Mouse (Mus musculus) midbrain, embryonic 13.5 days (tissue): Measurements from ENCODE around the gene Arid5a. TPM values are rescaled to one million over a fixed set of nuclear protein-coding genes. Genes with fewer than 3 reads are reported as not detected.

Experiments used
- microRNA-seq: library from miRNA; unstranded; fragments of <30 nt; microRNA quantifications from one replicate; pipeline ENCODE4, GENCODE M21; 2016
- polyA plus RNA-seq: library from polyadenylated mRNA; unstranded; fragments of >200 nt; fragmentation: Nextera tagmentation; extraction: Ambion mirVana; gene quantifications from 2 replicates; pipeline ENCODE4 v1.2.1, GENCODE M21; 2015

Gene Arid5a
- polyA plus RNA-seq, 1 experiment from 2014 or later = 2.4 TPM

Small RNA genes lying within 50 kb of the gene (microRNA-seq; reads per million reads assigned to microRNA genes)
- not detected for gene Mir6898

Other genes with a start within 250 kb of the Arid5a start
- gene Hs6st1, start 239.3 kb upstream of the Arid5a start, polyA plus RNA-seq = 10.4 and 11.0 TPM in 2 replicates
- gene Uggt1, start 63.0 kb upstream of the Arid5a start, polyA plus RNA-seq = 49.9 and 53.7 TPM in 2 replicates
- gene Neurl3, start 33.1 kb upstream of the Arid5a start, polyA plus RNA-seq = 0.67 and 0.85 TPM in 2 replicates
- 40.6 and 41.9 TPM in 2 replicates for gene Kansl3, start 61.4 kb downstream of the Arid5a start, polyA plus RNA-seq
- gene Fer1l5, start 64.6 kb downstream of the Arid5a start, polyA plus RNA-seq = 1.9 and 2.5 TPM in 2 replicates
- gene Lman2l, start 137.5 kb downstream of the Arid5a start, polyA plus RNA-seq = 66.8 and 72.1 TPM in 2 replicates
- 8.8 and 10.0 TPM in 2 replicates for gene Cnnm4, start 163.9 kb downstream of the Arid5a start, polyA plus RNA-seq
- 4.2 and 4.8 TPM in 2 replicates for gene Cnnm3, start 204.1 kb downstream of the Arid5a start, polyA plus RNA-seq
- gene Ankrd23, start 229.2 kb downstream of the Arid5a start, polyA plus RNA-seq = 16.1 and 19.0 TPM in 2 replicates
- not detected in 2 replicates for gene Gm42417, start 231.7 kb downstream of the Arid5a start, polyA plus RNA-seq
- gene Ankrd39, start 239.7 kb downstream of the Arid5a start, polyA plus RNA-seq = 22.1 and 22.3 TPM in 2 replicates